Mouse (Mus musculus): Measurements from ENCODE around the gene Dcaf4.

GRCm38 (mm10) chr12:83496736-83497135 lies 23.5 kb upstream of the Dcaf4 start:
- no peak for TF ChIP-seq CTCF (IDR thresholded peaks at IDR 0.05; ENCODE audit: borderline replicate concordance, extremely low read depth, insufficient read depth, insufficient read length)
- TF ChIP-seq POLR2A (IDR thresholded peaks at IDR 0.05; ENCODE audit: borderline replicate concordance, extremely low read depth, insufficient read depth, insufficient read length, poor library complexity, severe bottlenecking), result no peak

Data from brain, embryonic 14.5 days (tissue).